Mouse (Mus musculus) central nervous system, embryonic 14 days (tissue): Measurements from ENCODE around the gene Mob1a. TPM values are rescaled to one million over a fixed set of nuclear protein-coding genes. Genes with fewer than 3 reads are reported as not detected.

Experiments used
- polyA plus RNA-seq: library from polyadenylated mRNA; depleted of rRNA; stranded (reverse); fragments of >200 nt; gene quantifications from 2 replicates; pipeline ENCODE4 v1.2.3, GENCODE M21; 2012; rRNA removed

Gene Mob1a
- 28.4 and 29.6 TPM in 2 replicates for polyA plus RNA-seq

DNA sequence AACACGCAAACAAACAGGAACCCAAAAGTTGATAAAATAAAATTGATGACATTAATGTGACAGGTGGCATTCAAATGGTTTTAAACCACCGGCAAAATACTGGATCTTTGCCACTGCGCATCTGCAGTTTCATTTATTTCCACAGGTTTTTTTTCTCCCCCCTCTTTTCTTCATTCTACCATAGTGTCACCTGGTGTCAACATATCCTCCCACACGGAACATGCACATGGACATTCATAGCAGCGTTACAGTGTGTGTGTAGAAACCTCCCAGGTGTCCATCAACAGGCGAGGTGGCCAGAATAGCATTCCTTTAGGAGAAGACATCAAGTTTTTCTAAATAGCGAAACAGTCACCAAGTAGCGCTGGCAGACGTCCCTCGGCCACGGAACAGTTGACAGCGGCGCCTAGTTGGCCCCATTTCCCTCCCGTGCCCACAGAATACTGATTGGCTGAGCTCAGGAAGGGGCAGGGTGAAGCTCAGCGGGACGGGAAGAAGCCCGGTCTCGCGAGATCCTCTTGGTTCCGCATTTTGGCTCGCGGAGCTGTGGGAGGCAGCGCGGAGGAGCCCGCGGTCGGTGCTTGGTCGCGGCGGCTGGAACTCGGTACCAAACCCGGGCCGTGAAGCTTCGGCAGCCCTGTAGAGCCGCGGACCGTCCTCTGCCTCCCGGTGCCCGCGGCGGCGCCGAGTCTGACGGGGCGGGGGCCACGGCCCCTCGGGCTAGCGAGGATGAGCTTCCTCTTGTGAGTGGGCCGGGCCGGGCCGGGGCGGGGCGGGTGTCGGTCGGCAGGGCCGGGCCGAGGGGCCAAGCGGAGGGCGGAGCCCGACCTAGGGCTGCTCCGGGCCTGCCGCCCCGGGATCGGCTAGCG, at the start of gene Mob1a, which contains the start of gene Mthfd2:
TSS of gene Mob1a (plus strand) at position 492 of the 869 bp plus-strand sequence.
TSS of gene Mthfd2 (minus strand) at position 384 of the 869 bp plus-strand sequence.

GRCm38 (mm10) chr6:83348873-83349272, 23.1 kb downstream of the Mob1a start, which contains the start of gene Bola3:
TSS of gene Bola3 (plus strand) at chr6:83349147.

Other genes with a start within 250 kb of the Mob1a start
- gene Pcgf1, start 248.1 kb upstream of the Mob1a start, polyA plus RNA-seq = 62.5 and 64.1 TPM in 2 replicates
- gene Lbx2, start 239.6 kb upstream of the Mob1a start, polyA plus RNA-seq = 0.46 and 0.70 TPM in 2 replicates
- 8.7 and 9.8 TPM in 2 replicates for gene Ccdc142, start 224.4 kb upstream of the Mob1a start, polyA plus RNA-seq
- gene Gm42688, start 224.4 kb upstream of the Mob1a start, polyA plus RNA-seq = 9.4 and 10.1 TPM in 2 replicates
- 114 and 124 TPM in 2 replicates for gene Mrpl53, start 217.0 kb upstream of the Mob1a start, polyA plus RNA-seq
- 51.7 and 54.5 TPM in 2 replicates for gene Mogs, start 210.5 kb upstream of the Mob1a start, polyA plus RNA-seq
- 283 and 344 TPM in 2 replicates for gene Wbp1, start 204.5 kb upstream of the Mob1a start, polyA plus RNA-seq
- 44.4 and 48.3 TPM in 2 replicates for gene Ino80b, start 200.6 kb upstream of the Mob1a start, polyA plus RNA-seq
- gene Rtkn, start 190.6 kb upstream of the Mob1a start, polyA plus RNA-seq = 31.1 and 51.8 TPM in 2 replicates
- gene Wdr54, start 169.6 kb upstream of the Mob1a start, polyA plus RNA-seq = 22.1 and 23.0 TPM in 2 replicates
- 2.3 and 2.5 TPM in 2 replicates for gene 1700003E16Rik, start 169.6 kb upstream of the Mob1a start, polyA plus RNA-seq
- 202 and 214 TPM in 2 replicates for gene Dctn1, start 160.1 kb upstream of the Mob1a start, polyA plus RNA-seq
- 3.4 and 4.1 TPM in 2 replicates for gene Slc4a5, start 106.2 kb upstream of the Mob1a start, polyA plus RNA-seq
- gene Mthfd2, start 108 bp upstream of the Mob1a start, polyA plus RNA-seq = 18.8 and 20.9 TPM in 2 replicates
- gene Bola3, start 23.1 kb downstream of the Mob1a start, polyA plus RNA-seq = 35.8 and 40.1 TPM in 2 replicates
- gene Tet3, start 133.1 kb downstream of the Mob1a start, polyA plus RNA-seq = 25.2 and 26.2 TPM in 2 replicates
- 80.3 and 85.4 TPM in 2 replicates for gene Dguok, start 181.0 kb downstream of the Mob1a start, polyA plus RNA-seq
- 2.4 and 3.4 TPM in 2 replicates for gene Actg2, start 210.2 kb downstream of the Mob1a start, polyA plus RNA-seq
- gene Stambp, start 246.7 kb downstream of the Mob1a start, polyA plus RNA-seq = 34.2 and 34.6 TPM in 2 replicates